Mouse (Mus musculus) CH12.LX (cell line): ENCODE results near the gene Armcx6.

Experiments
- BHLHE40 ChIP-seq: IDR thresholded peaks from 2 replicates; pipeline ENCODE4 v1.6.1; 2011; ENCODE audit warnings: mild to moderate bottlenecking, low read depth, low read length, improper control_type of control experiment
- CTCF ChIP-seq, 2 experiments: IDR thresholded peaks in 1 of 2; conservative IDR thresholded peaks in 1 of 2; 2 replicates each; pipeline ENCODE4 v1.5.1; 2011 to 2012; ENCODE audit warnings: low read depth in 2 of 2, low read length in 2 of 2, improper control_type of control experiment in 1 of 2, inconsistent platforms in 1 of 2, mild to moderate bottlenecking in 1 of 2, moderate library complexity in 1 of 2
- EP300 ChIP-seq: IDR thresholded peaks from 2 replicates; pipeline ENCODE4 v1.6.1; 2011; ENCODE audit warnings: low read length, improper control_type of control experiment
- GABPA ChIP-seq: IDR thresholded peaks from 2 replicates; pipeline ENCODE4 v1.6.1; 2012; ENCODE audit warnings: low read depth, low read length, improper control_type of control experiment, inconsistent platforms; ENCODE audit not compliant: insufficient replicate concordance
- MAX ChIP-seq: IDR thresholded peaks from 2 replicates; pipeline ENCODE4 v1.6.1; 2011; ENCODE audit warnings: low read length, improper control_type of control experiment
- MXI1 ChIP-seq: IDR thresholded peaks from 2 replicates; pipeline ENCODE4 v1.6.1; 2011; ENCODE audit warnings: mild to moderate bottlenecking, low read depth, low read length, improper control_type of control experiment
- MYC ChIP-seq: IDR thresholded peaks from 2 replicates; pipeline ENCODE4 v1.6.1; 2011; ENCODE audit warnings: low read depth, mild to moderate bottlenecking, improper control_type of control experiment, low read length
- PAX5 ChIP-seq: IDR thresholded peaks from 2 replicates; pipeline ENCODE4 v1.6.1; 2012; ENCODE audit warnings: low read length, inconsistent platforms, mixed read lengths
- POLR2A ChIP-seq: IDR thresholded peaks from 2 replicates; pipeline ENCODE4 v1.6.1; 2011; ENCODE audit warnings: low read depth, mild to moderate bottlenecking, improper control_type of control experiment, low read length
- POLR2AphosphoS2 ChIP-seq: IDR thresholded peaks from 2 replicates; pipeline ENCODE4 v1.6.1; 2011; ENCODE audit warnings: low read depth, low read length, improper control_type of control experiment
- USF2 ChIP-seq: conservative IDR thresholded peaks from 2 replicates; pipeline ENCODE4 v1.6.1; 2011; ENCODE audit warnings: low read depth, low read length, improper control_type of control experiment

DNA sequence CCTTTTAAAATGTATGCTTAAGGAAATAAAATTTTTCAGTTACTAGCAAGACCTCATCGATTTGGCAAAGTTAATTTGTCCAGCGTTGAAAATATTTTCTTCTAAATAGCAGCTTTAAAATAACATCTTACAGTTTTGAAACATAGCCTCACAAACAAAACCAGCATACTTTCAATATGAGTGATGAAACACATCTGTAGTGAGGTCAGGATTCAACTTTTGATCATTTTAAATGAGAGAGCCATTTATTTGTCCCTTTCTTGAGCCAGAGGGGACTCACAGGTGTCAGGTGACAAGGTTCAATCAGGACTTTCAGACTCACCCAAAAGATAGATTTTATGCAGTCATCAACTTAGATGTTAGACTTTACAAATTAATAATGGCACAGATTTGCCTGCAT, 693 bp upstream of the Armcx6 start:
- TF ChIP-seq EP300 (peak; percentile 56; the same call in 1 of the 2 replicates), POLR2A (no peak), MYC (no peak), POLR2AphosphoS2 (no peak), CTCF (conservative IDR thresholded peaks at IDR 0.05 in 1 of 2, IDR thresholded peaks at IDR 0.05 in 1 of 2; ENCODE audit: low read depth in 2 of 2, low read length in 2 of 2) (no peak), USF2 (no peak), MXI1 (no peak), PAX5 (no peak), BHLHE40 (no peak), GABPA (no peak), MAX (no peak)
